Mouse (Mus musculus): Measurements from ENCODE around the gene Ckap5. TPM values are rescaled to one million over a fixed set of nuclear protein-coding genes. Genes with fewer than 3 reads are reported as not detected.

Ckap5 gene
- polyA plus RNA-seq, 1 experiment, result 97.8 TPM

- TF ChIP-seq CTCF (IDR thresholded peaks at IDR 0.05; ENCODE audit: borderline replicate concordance, insufficient read depth, low read depth, low read length) (no peak), POLR2A (IDR thresholded peaks at IDR 0.05; ENCODE audit: borderline replicate concordance, insufficient read depth, low read length) (no peak)
- 96% methylated on average over 8 of the region's 8 CpGs for WGBS
Measured at GRCm38 (mm10) chr2:91659657-91660056, 133.1 kb downstream of the Ckap5 start.

GRCm38 (mm10) chr2:91660981-91661380 is 134.4 kb downstream of the Ckap5 start:
- Histone ChIP-seq H3K27ac (ENCODE audit: insufficient read depth, low read length) (no peak overlapping the region), H3K4me1 (ENCODE audit: control insufficient read depth, insufficient read depth, low read length) (no peaks in the 10 kb centered on the region), H3K4me3 (replicated peaks; ENCODE audit: insufficient read depth, low read depth, low read length) (no peak overlapping the region), H3K27me3 (ENCODE audit: control insufficient read depth, insufficient read depth, low read length) (no peaks in the 10 kb centered on the region)
- no peak for DNase-seq
- no peak for TF ChIP-seq POLR2A (IDR thresholded peaks at IDR 0.05; ENCODE audit: borderline replicate concordance, insufficient read depth, low read length)
- TF ChIP-seq CTCF (IDR thresholded peaks at IDR 0.05; ENCODE audit: borderline replicate concordance, insufficient read depth, low read depth, low read length), result no peak
- 90% methylated on average over 6 of the region's 6 CpGs for WGBS

More at GRCm38 (mm10) chr2:91659657-91660056, 133.1 kb downstream of the Ckap5 start:
- no peaks in the 10 kb centered on the region for H3K4me1 ChIP-seq (ENCODE audit: control insufficient read depth, insufficient read depth, low read length)
- no peak overlapping the region for H3K27ac ChIP-seq (ENCODE audit: insufficient read depth, low read length)
- DNase-seq, result no peak
- no peak overlapping the region for H3K4me3 ChIP-seq (replicated peaks; ENCODE audit: insufficient read depth, low read depth, low read length)
- H3K27me3 ChIP-seq (ENCODE audit: control insufficient read depth, insufficient read depth, low read length), result no peaks in the 10 kb centered on the region

- no peaks in the 10 kb centered on the region for H3K4me1 ChIP-seq (ENCODE audit: control insufficient read depth, insufficient read depth, low read length)
- DNase-seq, result no peak
- H3K27me3 ChIP-seq (ENCODE audit: control insufficient read depth, insufficient read depth, low read length), result no peaks in the 10 kb centered on the region
- H3K27ac ChIP-seq (ENCODE audit: insufficient read depth, low read length), result no peak overlapping the region
- no peak overlapping the region for H3K4me3 ChIP-seq (replicated peaks; ENCODE audit: insufficient read depth, low read depth, low read length)
- TF ChIP-seq CTCF (IDR thresholded peaks at IDR 0.05; ENCODE audit: borderline replicate concordance, insufficient read depth, low read depth, low read length) (no peak), POLR2A (IDR thresholded peaks at IDR 0.05; ENCODE audit: borderline replicate concordance, insufficient read depth, low read length) (no peak)
Measured at GRCm38 (mm10) chr2:91664780-91665179, 138.2 kb downstream of the Ckap5 start.

DNA sequence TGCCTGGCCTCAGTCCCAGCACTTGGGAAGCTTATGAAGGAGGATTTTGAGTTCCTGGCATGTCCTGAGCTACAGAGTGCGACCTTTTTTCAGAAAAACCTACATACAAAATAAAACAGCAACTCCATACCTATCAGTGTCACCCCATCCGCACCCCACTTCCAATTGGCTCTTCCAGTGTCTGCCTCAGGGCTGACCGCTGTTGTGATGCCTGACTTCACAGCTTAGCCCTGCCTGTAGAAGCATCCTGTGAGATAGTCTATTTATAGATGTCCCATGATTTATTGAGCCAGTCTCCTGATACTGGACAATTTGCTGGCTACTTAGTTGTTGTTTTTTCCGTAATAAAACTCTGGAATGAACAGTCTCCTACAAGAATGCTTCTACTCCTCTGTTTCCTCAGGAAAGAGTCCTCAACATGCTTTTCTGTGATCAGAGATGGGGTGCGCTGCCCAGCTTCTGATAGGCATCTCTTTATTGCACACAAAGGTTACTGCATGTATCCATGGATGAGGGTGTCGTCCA is 139.9 kb downstream of the Ckap5 start:
- no peak for TF ChIP-seq POLR2A (IDR thresholded peaks at IDR 0.05; ENCODE audit: borderline replicate concordance, insufficient read depth, low read length)
- no peak for TF ChIP-seq CTCF (IDR thresholded peaks at IDR 0.05; ENCODE audit: borderline replicate concordance, insufficient read depth, low read depth, low read length)
- WGBS, result 88% methylated on average over 6 of the region's 6 CpGs
- no peaks in the 10 kb centered on the region for H3K27me3 ChIP-seq (ENCODE audit: control insufficient read depth, insufficient read depth, low read length)
- H3K27ac ChIP-seq (ENCODE audit: insufficient read depth, low read length), result no peak overlapping the region
- no peaks in the 10 kb centered on the region for H3K4me1 ChIP-seq (ENCODE audit: control insufficient read depth, insufficient read depth, low read length)
- H3K4me3 ChIP-seq (replicated peaks; ENCODE audit: insufficient read depth, low read depth, low read length), result no peak overlapping the region
- no peak for DNase-seq

DNA sequence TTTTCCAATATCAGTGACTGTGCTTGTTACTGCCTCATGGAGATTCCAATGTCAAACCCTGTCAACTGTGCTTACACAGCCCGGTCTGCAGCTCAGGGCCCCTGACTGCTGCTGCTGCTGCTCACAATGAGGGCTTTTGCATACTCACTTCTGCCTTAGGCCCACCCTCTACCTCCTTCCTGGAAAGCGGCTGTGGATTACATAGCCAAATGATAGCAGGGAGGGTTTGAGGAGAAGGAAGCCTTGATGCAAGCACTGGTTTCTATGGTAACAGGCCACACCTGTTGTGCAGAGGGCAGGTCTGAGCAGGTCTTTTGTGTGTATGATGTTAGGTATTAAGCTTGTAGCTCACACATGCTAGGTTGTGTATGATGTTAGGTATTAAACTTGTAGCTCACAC is 141.2 kb downstream of the Ckap5 start:
- Histone ChIP-seq H3K4me1 (ENCODE audit: control insufficient read depth, insufficient read depth, low read length) (no peaks in the 10 kb centered on the region), H3K27ac (ENCODE audit: insufficient read depth, low read length) (no peak overlapping the region), H3K4me3 (replicated peaks; ENCODE audit: insufficient read depth, low read depth, low read length) (no peak overlapping the region), H3K27me3 (ENCODE audit: control insufficient read depth, insufficient read depth, low read length) (no peaks in the 10 kb centered on the region)
- WGBS, result 71% methylated on average over 2 of the region's 2 CpGs
- TF ChIP-seq CTCF (IDR thresholded peaks at IDR 0.05; ENCODE audit: borderline replicate concordance, insufficient read depth, low read depth, low read length), result no peak
- no peak for TF ChIP-seq POLR2A (IDR thresholded peaks at IDR 0.05; ENCODE audit: borderline replicate concordance, insufficient read depth, low read length)
- no peak for DNase-seq

DNA sequence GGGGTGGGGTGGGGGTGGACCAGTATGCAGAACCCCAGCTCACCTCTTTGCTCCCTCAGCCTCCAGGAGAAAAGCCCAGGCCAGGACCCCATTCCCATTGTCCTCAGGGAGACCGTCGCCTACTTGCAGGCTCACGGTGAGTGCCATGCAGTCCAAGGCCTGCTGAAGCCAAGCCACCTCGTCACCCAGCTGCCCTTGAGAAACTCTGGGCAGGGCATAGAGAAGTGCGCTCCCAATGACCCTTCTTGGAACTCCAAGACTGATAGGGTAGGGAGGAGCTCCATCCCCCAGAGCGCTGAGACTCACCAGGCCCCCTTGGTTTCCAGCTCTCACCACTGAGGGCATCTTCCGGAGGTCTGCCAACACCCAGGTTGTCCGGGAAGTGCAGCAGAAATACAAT is 142.8 kb downstream of the Ckap5 start:
- 89% methylated on average over 8 of the region's 8 CpGs for WGBS
- H3K27me3 ChIP-seq (ENCODE audit: control insufficient read depth, insufficient read depth, low read length), result no peaks in the 10 kb centered on the region
- no peak overlapping the region for H3K27ac ChIP-seq (ENCODE audit: insufficient read depth, low read length)
- no peak for TF ChIP-seq POLR2A (IDR thresholded peaks at IDR 0.05; ENCODE audit: borderline replicate concordance, insufficient read depth, low read length)
- H3K4me3 ChIP-seq (replicated peaks; ENCODE audit: insufficient read depth, low read depth, low read length), result no peak overlapping the region
- DNase-seq, result no peak
- no peaks in the 10 kb centered on the region for H3K4me1 ChIP-seq (ENCODE audit: control insufficient read depth, insufficient read depth, low read length)

DNA sequence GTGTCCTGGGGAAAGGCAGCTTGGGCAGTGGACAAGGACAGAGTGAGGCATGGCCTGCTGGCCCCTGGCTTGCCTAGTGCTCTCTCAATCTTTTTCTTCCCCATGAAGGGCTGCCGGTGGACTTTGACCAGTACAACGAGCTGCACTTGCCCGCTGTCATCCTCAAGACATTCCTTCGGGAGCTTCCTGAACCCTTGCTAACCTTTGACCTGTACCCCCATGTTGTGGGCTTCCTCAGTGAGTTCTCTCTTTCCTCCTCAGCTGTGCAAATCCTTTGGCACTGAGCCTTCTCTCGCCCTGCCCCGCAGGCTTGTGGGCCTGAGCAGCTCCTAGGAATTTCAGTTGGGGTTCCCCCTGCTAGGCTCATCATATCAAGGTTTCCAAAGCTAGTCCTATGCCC is 143.5 kb downstream of the Ckap5 start:
- DNase-seq, result no peak
- no peak for TF ChIP-seq CTCF (IDR thresholded peaks at IDR 0.05; ENCODE audit: borderline replicate concordance, insufficient read depth, low read depth, low read length)
- no peak for TF ChIP-seq POLR2A (IDR thresholded peaks at IDR 0.05; ENCODE audit: borderline replicate concordance, insufficient read depth, low read length)
- Histone ChIP-seq H3K4me3 (replicated peaks; ENCODE audit: insufficient read depth, low read depth, low read length) (no peak overlapping the region), H3K27me3 (ENCODE audit: control insufficient read depth, insufficient read depth, low read length) (no peaks in the 10 kb centered on the region), H3K27ac (ENCODE audit: insufficient read depth, low read length) (no peak overlapping the region), H3K4me1 (ENCODE audit: control insufficient read depth, insufficient read depth, low read length) (peaks cover 2% of the 10 kb centered on the region; the same call in 1 of the 2 replicates)
- 89% methylated on average over 6 of the region's 6 CpGs for WGBS

Other genes with a start within 250 kb of the Ckap5 start
- gene 1110051M20Rik, start 82.1 kb upstream of the Ckap5 start, polyA plus RNA-seq (2012; rRNA removed), result 103 and 106 TPM in 2 replicates
- 5.5 and 5.9 TPM in 2 replicates for gene Lrp4, start 69.3 kb upstream of the Ckap5 start, polyA plus RNA-seq (2012; rRNA removed)
- gene F2, start 109.7 kb downstream of the Ckap5 start, polyA plus RNA-seq (2012; rRNA removed), result 0.28 and 0.33 TPM in 2 replicates
- gene Zfp408, start 123.0 kb downstream of the Ckap5 start, polyA plus RNA-seq (2012; rRNA removed), result 14.4 and 15.6 TPM in 2 replicates
- 40.8 and 45.9 TPM in 2 replicates for gene Arhgap1, start 123.1 kb downstream of the Ckap5 start, polyA plus RNA-seq (2012; rRNA removed)
- gene Atg13, start 183.8 kb downstream of the Ckap5 start, polyA plus RNA-seq (2012; rRNA removed), result 126 and 129 TPM in 2 replicates
- gene Harbi1, start 184.1 kb downstream of the Ckap5 start, polyA plus RNA-seq (2012; rRNA removed), result 4.4 and 4.7 TPM in 2 replicates
- gene Ambra1, start 203.4 kb downstream of the Ckap5 start, polyA plus RNA-seq (2012; rRNA removed), result 37.9 and 38.9 TPM in 2 replicates